Mouse (Mus musculus): ENCODE measurements at regions not wholly inside any gene's neighbourhood (a gene's known extent, or its start where the extent isn't known, plus 50 kb on each side); places are given as distances from the start of the nearest gene placed in this dataset.

- TF ChIP-seq CTCF (conservative IDR thresholded peaks at IDR 0.05; ENCODE audit: low read length) = no peak
- no peak for TF ChIP-seq NANOG (IDR thresholded peaks at IDR 0.05; ENCODE audit: borderline replicate concordance, low read length)
Measured at GRCm38 (mm10) chr4:95347436-95347835, 209.9 kb upstream of the Fggy start.

Data from E14TG2a.4 (cell line).